Mouse (Mus musculus): ENCODE measurements at regions not wholly inside any gene's neighbourhood (a gene's known extent, or its start where the extent isn't known, plus 50 kb on each side); places are given as distances from the start of the nearest gene placed in this dataset.
"Not testable (repeated sequence)": the region's sequence is repeated elsewhere in the genome, so short reads cannot be mapped to it uniquely, and the experiment has no call there.

GRCm38 (mm10) chr5:91826636-91827035, 136.2 kb downstream of the Rchy1 start:
- CTCF ChIA-PET = no interaction called here

DNA sequence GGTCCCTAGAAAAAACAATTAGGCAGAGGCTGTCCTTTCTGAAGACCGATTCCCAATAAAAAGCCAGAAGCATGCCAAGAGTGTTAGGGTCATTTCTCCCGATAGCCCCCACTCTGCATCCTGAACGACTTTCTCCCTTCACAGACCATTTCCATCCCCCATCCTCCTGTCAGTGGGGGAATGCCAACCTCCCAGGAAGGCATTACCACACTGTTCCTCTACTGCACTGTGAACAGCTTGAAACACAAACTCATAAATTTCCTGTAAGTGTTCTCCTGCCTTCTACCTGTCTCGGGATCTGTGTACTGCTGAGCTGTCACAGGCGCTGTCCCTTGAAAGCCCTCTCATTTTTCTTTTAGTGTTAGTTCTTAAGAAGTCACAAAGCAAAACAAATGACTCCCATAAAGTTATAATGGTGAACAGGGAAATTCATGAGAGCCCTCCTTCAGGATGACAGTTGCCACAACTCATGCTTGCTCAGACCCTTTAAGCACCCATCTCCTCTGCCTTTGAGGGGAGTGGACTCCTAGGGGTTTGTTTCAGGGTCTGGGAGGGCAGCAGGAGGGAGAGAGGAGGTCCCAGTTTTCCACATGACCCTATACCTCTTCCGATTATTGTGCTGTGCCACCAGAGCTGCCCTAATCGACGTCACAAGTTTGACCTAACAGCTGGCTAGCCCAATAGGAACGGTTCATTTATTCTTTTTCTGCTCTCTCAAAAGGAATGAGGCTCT, 139.9 kb downstream of the Rchy1 start:
- CTCF ChIA-PET = no interaction called here

GRCm38 (mm10) chr5:91818800-91819199, 144.1 kb downstream of the Rchy1 start:
- CTCF ChIA-PET = no interaction called here

DNA sequence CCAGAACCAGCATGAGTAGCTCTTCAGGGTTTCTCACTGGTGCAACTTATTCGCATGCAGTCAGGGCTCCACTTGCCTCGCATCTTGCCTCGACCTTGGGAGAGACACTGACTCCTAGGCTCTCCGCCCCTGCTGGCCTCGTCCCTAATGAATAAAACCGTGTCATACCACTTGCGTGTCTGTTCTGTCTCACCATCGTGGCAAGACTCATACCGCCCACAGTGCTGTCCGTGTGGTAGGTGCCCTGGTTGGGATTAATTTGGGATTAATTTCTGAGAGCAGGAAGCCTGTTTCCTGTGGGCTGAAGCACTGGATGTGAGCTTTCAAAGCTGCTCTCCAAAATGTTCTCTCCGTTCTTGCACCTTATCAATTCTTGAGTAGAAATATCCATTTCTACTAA, 144.7 kb downstream of the Rchy1 start:
- CTCF ChIA-PET = no interaction called here

DNA sequence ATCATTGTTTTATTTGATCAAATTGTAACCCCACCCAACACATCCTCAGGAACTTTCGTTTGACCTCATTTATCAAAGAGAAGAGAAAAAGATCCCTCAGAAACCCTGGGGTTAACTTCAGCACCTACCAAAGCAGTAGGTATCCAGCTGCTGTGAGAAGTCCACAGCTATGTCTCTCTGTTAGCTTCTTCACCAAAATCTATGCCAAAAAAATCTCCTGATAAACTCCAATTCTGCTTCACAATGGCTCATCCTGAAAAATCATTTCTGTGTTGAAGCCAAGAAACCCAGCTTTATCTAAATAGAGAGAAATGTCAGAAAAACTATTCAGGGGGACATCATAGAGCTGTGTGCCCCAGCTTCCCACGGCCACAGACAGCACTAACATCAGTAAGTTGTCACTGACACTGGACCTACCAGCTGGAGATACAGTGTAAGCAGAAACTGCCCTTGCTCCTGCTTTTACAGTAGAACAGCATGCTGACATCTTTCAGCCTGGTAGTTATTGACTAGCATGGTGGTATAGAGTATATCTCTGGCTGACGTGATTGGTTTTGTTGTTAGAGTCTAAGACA, 146.4 kb downstream of the Rchy1 start:
- CTCF ChIA-PET = no interaction called here

GRCm38 (mm10) chr5:91814956-91815355, 147.9 kb downstream of the Rchy1 start:
- CTCF ChIA-PET = no interaction called here

DNA sequence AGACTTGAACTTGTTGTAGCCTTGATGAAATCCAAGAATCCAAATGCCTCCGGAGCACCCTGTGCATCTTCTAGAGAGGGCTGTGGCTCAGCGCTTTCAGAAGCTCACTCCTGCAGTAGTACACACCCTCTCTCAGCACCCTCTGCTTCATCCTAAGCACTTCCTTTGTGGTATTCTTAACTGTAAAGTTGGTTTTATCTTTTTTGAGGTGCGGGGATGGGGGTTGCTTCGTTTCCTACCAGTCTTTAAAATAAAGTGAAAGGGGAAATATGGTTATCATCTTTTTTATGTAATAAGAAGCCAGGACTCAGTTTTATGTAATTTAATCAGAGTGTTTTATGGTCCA, 148.5 kb downstream of the Rchy1 start:
- CTCF ChIA-PET = no interaction called here

DNA sequence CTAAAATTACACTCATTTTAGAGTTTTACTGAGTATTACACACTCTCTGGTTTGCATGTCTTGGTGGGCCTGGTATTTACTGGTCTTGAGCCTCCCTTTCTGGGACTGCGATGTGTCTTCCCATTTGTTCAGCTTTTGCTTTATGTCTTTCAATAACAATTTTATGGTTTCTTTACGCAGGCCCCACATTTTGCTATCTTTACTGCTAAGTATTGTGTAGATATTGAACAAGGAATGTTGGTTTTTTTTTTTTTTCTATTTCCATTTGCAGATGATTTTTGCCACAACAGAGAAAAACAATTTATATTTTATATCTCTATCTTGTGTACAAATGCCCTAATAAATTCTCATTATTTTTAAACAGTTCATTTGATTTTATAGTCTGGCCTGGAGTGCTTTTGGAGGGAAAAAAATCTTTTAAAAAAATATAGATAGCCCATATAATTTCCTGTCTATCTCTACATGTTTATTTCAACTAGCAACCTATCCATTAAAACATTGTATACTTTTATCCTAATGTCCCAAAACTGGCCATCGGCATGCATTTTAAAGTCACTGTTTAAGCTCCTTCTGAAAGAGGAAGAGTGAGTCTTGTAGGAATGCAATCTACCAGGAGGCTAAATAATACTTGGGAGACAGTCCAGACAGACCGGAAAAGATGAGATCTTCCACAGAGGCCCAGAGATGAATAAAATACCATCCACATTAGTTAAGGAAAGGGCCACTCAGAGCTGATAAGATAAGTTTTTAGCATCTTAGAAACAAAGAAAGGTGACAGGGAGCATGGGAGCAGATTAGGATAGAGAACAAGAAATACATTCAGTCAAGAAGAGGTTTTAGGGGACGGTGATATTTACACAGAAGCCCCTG, 149.1 kb downstream of the Rchy1 start:
- CTCF ChIA-PET = no interaction called here

- CTCF ChIA-PET = no interaction called here
These were observed 155.5 kb downstream of the Rchy1 start for GRCm38 (mm10) chr5:91807070-91808065.

DNA sequence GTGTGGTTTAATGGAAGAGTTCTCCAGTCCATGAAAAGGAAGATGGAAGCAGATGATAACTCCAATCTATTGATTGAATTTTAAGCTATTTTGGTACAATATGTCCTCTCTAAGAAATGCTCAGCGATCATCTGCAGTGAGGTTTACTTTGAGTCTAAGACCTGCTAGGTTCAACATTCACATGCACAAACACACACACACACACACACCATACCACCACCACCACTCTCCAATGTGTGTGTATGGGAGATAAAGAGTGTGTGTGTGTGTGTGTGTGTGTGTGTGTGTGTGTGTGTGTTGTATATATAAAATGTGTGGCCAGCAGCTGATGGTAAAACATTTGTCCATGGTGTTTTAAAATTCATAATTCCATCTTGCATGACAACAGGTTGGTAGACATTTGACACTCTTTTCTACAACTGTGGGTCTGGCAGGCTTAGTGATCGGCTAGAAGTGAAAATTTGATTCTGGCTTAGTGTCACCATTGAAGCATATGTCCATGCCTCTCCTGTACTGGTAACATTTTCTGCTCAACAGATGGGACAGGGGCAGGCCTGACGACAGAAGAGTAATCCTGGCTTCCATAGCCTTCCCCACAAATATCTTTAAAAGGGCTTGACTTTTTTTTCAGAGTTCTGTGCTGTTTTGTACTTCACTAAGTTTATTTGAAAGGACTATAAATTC, 161.4 kb downstream of the Rchy1 start:
- CTCF ChIA-PET = no interaction called here

DNA sequence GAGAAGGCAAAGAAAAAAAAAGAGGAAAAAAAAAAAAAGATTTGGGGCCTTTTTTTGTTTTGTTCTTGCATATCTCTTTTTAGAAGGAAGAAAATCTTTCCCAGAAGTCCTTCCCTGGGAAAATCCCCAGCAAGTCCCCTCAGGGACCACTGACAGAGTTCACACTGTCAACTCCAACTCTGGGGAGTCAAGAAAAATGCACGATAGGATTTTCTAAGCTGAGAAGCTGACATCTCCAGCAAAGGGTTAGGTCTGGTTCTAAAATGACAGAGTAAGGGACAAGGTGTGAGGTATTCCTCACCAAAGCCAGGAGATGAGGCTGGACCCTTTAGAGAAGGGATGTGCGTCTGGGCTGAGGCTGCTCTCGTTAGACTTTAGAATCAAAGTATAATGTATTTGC, 165.5 kb downstream of the Rchy1 start:
- CTCF ChIA-PET = no interaction called here

DNA sequence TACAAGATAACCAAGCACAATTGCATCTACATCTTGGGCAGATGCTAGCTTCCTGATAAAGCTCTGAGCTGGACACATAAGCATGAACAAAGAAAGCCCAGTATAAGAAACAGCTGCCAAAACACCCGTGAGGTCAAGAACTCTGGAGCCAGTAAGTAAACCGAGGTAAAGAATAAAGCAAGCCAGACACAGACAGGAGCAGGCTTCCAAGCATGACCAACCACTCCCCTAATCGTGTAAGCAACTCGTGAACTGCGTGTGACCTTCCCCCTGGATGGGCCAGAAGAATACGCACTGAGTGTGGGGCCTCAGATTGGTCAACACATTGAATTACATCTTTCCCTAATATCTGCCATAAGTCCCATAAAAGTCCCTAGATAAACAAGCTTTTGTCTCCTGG, 170.1 kb downstream of the Rchy1 start:
- CTCF ChIA-PET = no interaction called here

GRCm38 (mm10) chr5:91790412-91790811, 172.5 kb downstream of the Rchy1 start:
- CTCF ChIA-PET = no interaction called here

GRCm38 (mm10) chr5:91783966-91784365, 178.9 kb downstream of the Rchy1 start:
- CTCF ChIA-PET = no interaction called here

GRCm38 (mm10) chr5:91776971-91777370, 185.9 kb downstream of the Rchy1 start:
- CTCF ChIA-PET = no interaction called here

DNA sequence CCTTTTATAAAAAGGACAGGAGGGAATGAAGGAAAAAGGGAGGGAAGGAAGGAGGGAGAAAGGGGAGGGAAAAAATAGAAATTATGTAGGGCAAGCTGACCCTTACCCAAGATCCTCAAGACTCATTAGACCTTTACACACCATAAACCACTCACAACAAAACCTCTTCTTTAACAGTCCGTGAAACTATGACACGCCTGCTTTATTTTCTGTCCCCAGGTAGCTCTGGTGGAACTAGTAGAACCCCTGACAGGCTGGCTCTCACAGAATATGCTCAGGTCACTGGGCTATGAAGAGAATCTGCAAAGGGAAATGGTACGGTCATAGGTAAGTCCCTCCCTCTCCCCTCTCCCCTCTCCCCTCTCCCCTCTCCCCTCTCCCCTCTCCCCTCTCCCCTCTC, 188.8 kb downstream of the Rchy1 start:
- CTCF ChIA-PET = no interaction called here

DNA sequence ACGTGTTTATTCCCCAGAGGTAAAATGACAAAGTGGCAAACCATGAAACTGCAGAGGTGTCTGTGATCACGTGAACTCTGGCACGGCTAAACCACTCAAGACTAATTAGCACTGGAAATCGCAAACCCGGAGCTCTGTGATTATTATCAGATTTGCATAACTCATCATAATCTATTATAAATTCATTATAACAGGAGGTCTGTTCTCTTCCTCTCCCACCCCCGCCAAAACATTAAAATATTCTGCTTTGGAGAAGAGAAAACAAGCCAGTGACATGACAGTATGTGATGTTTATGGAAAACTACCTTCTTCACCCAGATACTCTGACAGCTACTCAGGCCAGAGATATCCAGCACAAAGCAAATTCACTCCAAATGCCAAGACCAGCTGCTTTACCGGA, 195.0 kb downstream of the Rchy1 start:
- CTCF ChIA-PET = no interaction called here

- CTCF ChIA-PET = no interaction called here
These were observed 195.8 kb downstream of the Rchy1 start for GRCm38 (mm10) chr5:91767060-91767459.

DNA sequence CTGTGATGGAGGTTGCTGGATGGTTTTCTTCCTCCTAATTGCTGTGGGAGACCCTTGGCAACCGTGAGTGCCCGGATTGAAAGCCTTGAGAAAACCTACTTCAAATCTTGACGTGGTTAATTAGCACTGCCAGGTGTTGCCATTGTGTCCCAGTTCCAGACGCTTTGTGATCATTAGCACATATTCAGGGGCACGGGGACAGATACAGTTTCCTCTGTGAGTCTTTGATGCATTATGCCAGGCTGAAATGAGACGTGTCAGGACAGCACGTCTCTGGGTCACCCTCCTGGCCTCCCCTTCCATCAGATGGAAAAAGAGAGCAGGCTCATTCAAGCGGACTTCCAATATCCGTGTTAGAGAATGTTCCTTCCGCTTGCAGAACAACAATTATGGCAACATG, 198.2 kb downstream of the Rchy1 start:
- CTCF ChIA-PET = no interaction called here

GRCm38 (mm10) chr5:91762589-91762988, 200.3 kb downstream of the Rchy1 start:
- CTCF ChIA-PET = no interaction called here

DNA sequence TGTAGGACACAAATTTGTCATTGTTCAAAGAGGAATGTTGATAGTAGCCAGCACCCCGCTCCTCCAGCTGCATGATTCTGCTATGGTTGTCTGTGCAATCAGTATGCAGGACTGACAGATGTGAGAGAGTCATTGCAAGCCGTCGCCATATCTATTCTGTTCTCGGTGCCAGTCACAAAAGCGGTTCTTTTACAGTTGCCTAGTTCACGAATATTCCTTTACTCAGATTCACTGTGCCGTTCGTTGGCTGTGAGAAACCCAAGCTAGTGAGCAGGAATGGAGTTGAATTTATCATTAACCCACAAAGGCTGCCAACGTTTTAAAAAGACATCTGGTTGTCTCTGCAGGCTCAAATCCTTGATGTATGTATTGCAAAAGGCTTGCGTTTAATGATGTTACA, 206.9 kb downstream of the Rchy1 start:
- CTCF ChIA-PET = no interaction called here

DNA sequence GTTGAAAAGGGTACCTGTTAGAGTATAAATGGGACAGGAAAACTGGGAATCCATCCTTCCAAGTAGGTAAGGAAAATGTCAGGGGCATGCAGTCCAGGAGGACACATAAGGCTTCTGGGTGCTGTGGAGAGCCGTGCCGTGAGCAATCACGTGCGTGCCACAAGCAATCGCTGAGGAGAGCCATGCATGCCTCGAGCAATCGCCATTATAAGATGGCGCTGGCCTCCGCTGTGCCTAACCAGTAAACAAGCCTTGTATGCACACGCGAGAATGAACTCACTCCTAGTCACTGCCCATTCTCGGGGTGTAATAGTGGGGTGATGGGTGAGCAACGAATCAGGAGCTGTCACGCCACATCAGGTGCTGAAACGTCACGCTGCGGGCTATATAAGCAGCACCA, 210.0 kb downstream of the Rchy1 start:
- CTCF ChIA-PET = not testable (repeated sequence)
